Mouse (Mus musculus) erythroblast, embryonic 14.5 days (primary cell): ENCODE data around the gene Tmem219.

ENCODE experiments used
- GATA1 ChIP-seq: IDR thresholded peaks from 2 replicates; pipeline ENCODE4 v1.6.1; 2012; ENCODE audit warnings: low read length, inconsistent platforms, mixed read lengths
- TAL1 ChIP-seq: IDR thresholded peaks from 3 replicates; pipeline ENCODE4 v1.6.1; 2012; ENCODE audit warnings: low read length, inconsistent platforms, mixed read lengths

GRCm38 (mm10) chr7:126923999-126924398 lies 1.3 kb upstream of the Tmem219 start:
- TF ChIP-seq TAL1 (no peak), GATA1 (no peak)
